Mouse (Mus musculus) left cerebral cortex, postnatal 36 days (tissue): ENCODE measurements around the gene Eef1akmt4. TPM values are rescaled to one million over a fixed set of nuclear protein-coding genes. Genes with fewer than 3 reads are reported as not detected.

Experiments used
- DNase-seq, 2 experiments: peaks; one replicate each; pipeline ENCODE4 v3.0.0; 2021 to 2022; ENCODE audit warnings: low spot score in 2 of 2, mixed read lengths in 1 of 2
- intact Hi-C: fragments of 180-260 bp; cut with DNase I; formaldehyde crosslinking; loops from one replicate; pipeline ENCODE4 v1.15.1; 2025
- total RNA-seq, 2 experiments: library from RNA; stranded (reverse); gene quantifications; 2 replicates each; pipeline ENCODE4 v1.2.3; 2021

Eef1akmt4 gene
- 1 to 10 TPM; 1.4 to 2.0 TPM for total RNA-seq

GRCm38 (mm10) chr16:20611357-20612227 is at the start of gene Eef1akmt4, which contains the start of the genes Gm49333 and Alg3:
Gene Eef1akmt4, plus strand, starts transcription at chr16:20611593.
Gene Gm49333, plus strand, starts transcription at chr16:20611610.
Gene Alg3, minus strand, starts transcription at chr16:20611735.
- peak; percentile 71 to 73 for DNase-seq
- intact Hi-C loops, result loop anchor here (1.0 kb wide), 1 partner anchor 21 kb away; no protein-coding TSS in a partner anchor

GRCm38 (mm10) chr16:20565075-20565474 is 46.3 kb upstream of the Eef1akmt4 start:
- no peak for DNase-seq
- intact Hi-C loops, result no loop called here

- peak; percentile 43 to 53 for DNase-seq
- intact Hi-C loops, result loop anchor here (5.0 kb wide), 1 partner anchor 78 kb away; the partner anchor contains the start of gene Eif4g1
Observed at GRCm38 (mm10) chr16:20589366-20589938, 21.9 kb upstream of the Eef1akmt4 start, which contains the start of gene Vwa5b2. Gene Vwa5b2, plus strand, starts transcription at chr16:20589471.

GRCm38 (mm10) chr16:20589939-20590679 is 21.3 kb upstream of the Eef1akmt4 start:
- peak; percentile 70 to 85 for DNase-seq
- intact Hi-C loops, result loop anchor here (1.0 to 5.0 kb wide), 2 partner anchors 21 to 77 kb away; partner anchors contain the start of genes Alg3, Eef1akmt4, Eif4g1 and Gm49333

- intact Hi-C loops, result loop anchor here (1.0 kb wide), 1 partner anchor 21 kb away; the partner anchor contains the start of genes Alg3, Eef1akmt4 and Gm49333
- DNase-seq, result no peak
Observed at GRCm38 (mm10) chr16:20590680-20591038, 20.7 kb upstream of the Eef1akmt4 start.

- no peak for DNase-seq
- intact Hi-C loops, result no loop called here
Observed at GRCm38 (mm10) chr16:20591076-20591705, 20.2 kb upstream of the Eef1akmt4 start.

GRCm38 (mm10) chr16:20595060-20595673 is 16.2 kb upstream of the Eef1akmt4 start:
- intact Hi-C loops, result no loop called here
- DNase-seq, result no peak

- intact Hi-C loops, result no loop called here
- DNase-seq, result no peak
Observed at GRCm38 (mm10) chr16:20595737-20596136, 15.7 kb upstream of the Eef1akmt4 start.

GRCm38 (mm10) chr16:20596687-20597441 is 14.5 kb upstream of the Eef1akmt4 start:
- DNase-seq, result no peak
- intact Hi-C loops, result no loop called here

- intact Hi-C loops, result no loop called here
- DNase-seq, result peak in 1 of 2 experiments; percentile 8
Observed at GRCm38 (mm10) chr16:20600511-20600910, 10.9 kb upstream of the Eef1akmt4 start.

GRCm38 (mm10) chr16:20604705-20605104 is 6.7 kb upstream of the Eef1akmt4 start:
- DNase-seq, result no peak
- intact Hi-C loops, result no loop called here

GRCm38 (mm10) chr16:20610501-20611356 is 664 bp upstream of the Eef1akmt4 start:
- intact Hi-C loops, result loop anchor here (1.0 kb wide), 1 partner anchor 20 kb away; no protein-coding TSS in a partner anchor

GRCm38 (mm10) chr16:20619541-20620398 is 8.4 kb downstream of the Eef1akmt4 start:
- intact Hi-C loops, result no loop called here
- peak in 1 of 2 experiments; percentile 19 for DNase-seq

More at GRCm38 (mm10) chr16:20610501-20611356, 664 bp upstream of the Eef1akmt4 start:
- DNase-seq, result peak; percentile 77 to 79

GRCm38 (mm10) chr16:20620399-20620735 is 9.0 kb downstream of the Eef1akmt4 start:
- no peak for DNase-seq
- intact Hi-C loops, result no loop called here

GRCm38 (mm10) chr16:20620751-20621190 is 9.4 kb downstream of the Eef1akmt4 start:
- DNase-seq, result peak in 1 of 2 experiments; percentile 53
- intact Hi-C loops, result no loop called here
